Mouse (Mus musculus) liver, embryonic 11.5 days (tissue): ENCODE measurements around the gene Brca1. TPM values are rescaled to one million over a fixed set of nuclear protein-coding genes. Genes with fewer than 3 reads are reported as not detected.

Experiments used
- ATAC-seq: fragments of 200-750 bp; cut with Nextera tagmentation; replicated peaks from 2 replicates; pipeline ENCODE4 v1.8.0; 2017; ENCODE audit warnings: moderate number of reproducible peaks, mild to moderate bottlenecking, moderate TSS enrichment, moderate library complexity; ENCODE audit not compliant: low FRiP score
- DNase-seq: peaks from one replicate; pipeline ENCODE4 v3.0.0-alpha.2; 2017; ENCODE audit warnings: low spot score
- H3K27ac ChIP-seq: fragments of 300-500 bp; sonication (generic); 2 replicates; pipeline ENCODE4 v1.5.1; 2014; ENCODE audit warnings: mild to moderate bottlenecking, low read depth, low read length, control low read depth
- H3K27me3 ChIP-seq: fragments of 300-500 bp; sonication (generic); replicated peaks from 2 replicates; pipeline ENCODE4 v1.6.1; 2014; ENCODE audit warnings: low read length, mixed read lengths; ENCODE audit not compliant: control insufficient read depth, insufficient read depth
- H3K36me3 ChIP-seq: fragments of 300-500 bp; sonication (generic); 2 replicates; pipeline ENCODE4 v1.6.1; 2014; ENCODE audit warnings: mild to moderate bottlenecking, low read length, moderate library complexity, mixed read lengths; ENCODE audit not compliant: control insufficient read depth, insufficient read depth
- H3K4me1 ChIP-seq: fragments of 300-500 bp; sonication (generic); replicated peaks from 2 replicates; pipeline ENCODE4 v1.6.1; 2014; ENCODE audit warnings: low read length, mixed read lengths; ENCODE audit not compliant: control insufficient read depth, insufficient read depth
- H3K4me2 ChIP-seq: fragments of 300-500 bp; sonication (generic); 2 replicates; pipeline ENCODE4 v1.6.1; 2014; ENCODE audit warnings: mild to moderate bottlenecking, control low read depth, moderate library complexity
- H3K4me3 ChIP-seq: fragments of 300-500 bp; sonication (generic); 2 replicates; pipeline ENCODE4 v1.5.1; 2014; ENCODE audit warnings: low read depth, low read length, control low read depth
- H3K9ac ChIP-seq: fragments of 300-500 bp; sonication (generic); 2 replicates; pipeline ENCODE4 v1.6.1; 2014; ENCODE audit warnings: low read depth, low read length, control low read depth
- H3K9me3 ChIP-seq: fragments of 300-500 bp; sonication (generic); 2 replicates; pipeline ENCODE4 v1.6.1; 2016; ENCODE audit warnings: low read length, inconsistent platforms, mixed read lengths; ENCODE audit not compliant: control insufficient read depth
- WGBS: fragments of 180-500 bp; shearing (Covaris S2); extraction: QIAGEN DNeasy Blood & Tissue Kit; methylation state at CpG from one replicate; pipeline ENCODE4 v1.1.7; 2014; 5-methylcytosine and 5-hydroxymethylcytosine counted together
- polyA plus RNA-seq: library from polyadenylated mRNA; unstranded; fragments of >200 nt; fragmentation: Nextera tagmentation; extraction: Ambion mirVana; gene quantifications from 2 replicates; pipeline ENCODE4 v1.2.1, GENCODE M21; 2014

The Brca1 gene
- polyA plus RNA-seq, 1 experiment from 2014 or later: 19.6 TPM

GRCm38 (mm10) chr11:101583205-101583604 lies 31.4 kb upstream of the Brca1 start:
- no peak overlapping the region for H3K9ac ChIP-seq
- WGBS: 88% methylated on average over 2 of the region's 2 CpGs

GRCm38 (mm10) chr11:101582054-101583035 lies 30.6 kb upstream of the Brca1 start, which contains the start of gene Tmem106a:
TSS of gene Tmem106a (plus strand) at chr11:101582242.
- H3K27ac ChIP-seq: peak within 1 kb of the TSS; percentile 38; the same call in 1 of the 2 replicates
- H3K9me3 ChIP-seq: no peaks in the 10 kb centered on the region
- no peaks in the 10 kb centered on the region for H3K27me3 ChIP-seq
- H3K36me3 ChIP-seq: peaks cover 8% of the 10 kb centered on the region
- peak within 1 kb of the TSS; percentile 71 for H3K4me2 ChIP-seq
- DNase-seq (peak; percentile 84), ATAC-seq (peak; percentile 84)
- H3K4me3 ChIP-seq: peak within 1 kb of the TSS; percentile 51
- 17% methylated on average over 30 of the region's 31 CpGs for WGBS
- peaks cover 6% of the 10 kb centered on the region for H3K4me1 ChIP-seq
- H3K9ac ChIP-seq: peak within 1 kb of the TSS; percentile 69

More at GRCm38 (mm10) chr11:101583205-101583604, 31.4 kb upstream of the Brca1 start:
- H3K4me2 ChIP-seq: no peak overlapping the region
- H3K27me3 ChIP-seq: no peaks in the 10 kb centered on the region
- H3K36me3 ChIP-seq: peaks cover 3% of the 10 kb centered on the region
- no peak overlapping the region for H3K27ac ChIP-seq
- H3K4me3 ChIP-seq: no peak overlapping the region
- no peaks in the 10 kb centered on the region for H3K9me3 ChIP-seq
- H3K4me1 ChIP-seq: peaks cover 6% of the 10 kb centered on the region
- ATAC-seq (no peak), DNase-seq (no peak)

- H3K36me3 ChIP-seq: peaks cover 18% of the 10 kb centered on the region
- H3K4me3 ChIP-seq: no peak overlapping the region
- no peak overlapping the region for H3K9ac ChIP-seq
- H3K4me2 ChIP-seq: peak overlapping the region; percentile 71; the same call in 1 of the 2 replicates
- H3K27me3 ChIP-seq: no peaks in the 10 kb centered on the region
- H3K27ac ChIP-seq: peak overlapping the region; percentile 38; the same call in 1 of the 2 replicates
- ATAC-seq: no peak
- DNase-seq: no peak
- WGBS: 55% methylated on average over 6 of the region's 6 CpGs
- H3K9me3 ChIP-seq: no peaks in the 10 kb centered on the region
- peaks cover 6% of the 10 kb centered on the region for H3K4me1 ChIP-seq
These were observed 29.5 kb upstream of the Brca1 start for GRCm38 (mm10) chr11:101581081-101581764.

GRCm38 (mm10) chr11:101576116-101576515 lies 24.4 kb upstream of the Brca1 start:
- Histone ChIP-seq H3K9ac (no peak overlapping the region), H3K27ac (no peak overlapping the region), H3K4me3 (no peak overlapping the region), H3K4me2 (no peak overlapping the region), H3K9me3 (no peaks in the 10 kb centered on the region), H3K27me3 (no peaks in the 10 kb centered on the region), H3K4me1 (no peaks in the 10 kb centered on the region), H3K36me3 (peaks cover 53% of the 10 kb centered on the region)
- 82% methylated on average over 6 of the region's 6 CpGs for WGBS
- DNase-seq: no peak
- no peak for ATAC-seq

- H3K27me3 ChIP-seq: no peaks in the 10 kb centered on the region
- H3K27ac ChIP-seq: no peak overlapping the region
- no peak overlapping the region for H3K4me3 ChIP-seq
These were observed 16.7 kb upstream of the Brca1 start for GRCm38 (mm10) chr11:101568421-101568820.

GRCm38 (mm10) chr11:101562391-101562790 lies 10.6 kb upstream of the Brca1 start:
- DNase-seq (no peak), ATAC-seq (no peak)
- H3K4me2 ChIP-seq: no peak overlapping the region
- peaks cover 23% of the 10 kb centered on the region for H3K36me3 ChIP-seq
- no peak overlapping the region for H3K27ac ChIP-seq
- no peak overlapping the region for H3K4me3 ChIP-seq
- H3K9ac ChIP-seq: no peak overlapping the region
- H3K27me3 ChIP-seq: no peaks in the 10 kb centered on the region
- H3K9me3 ChIP-seq: no peaks in the 10 kb centered on the region
- 29% methylated on average over 5 of the region's 5 CpGs for WGBS
- H3K4me1 ChIP-seq: no peaks in the 10 kb centered on the region

More at GRCm38 (mm10) chr11:101568421-101568820, 16.7 kb upstream of the Brca1 start:
- peaks cover 70% of the 10 kb centered on the region for H3K36me3 ChIP-seq
- DNase-seq (no peak), ATAC-seq (no peak)
- 85% methylated on average over 3 of the region's 3 CpGs for WGBS
- no peak overlapping the region for H3K4me2 ChIP-seq
- H3K4me1 ChIP-seq: no peaks in the 10 kb centered on the region
- H3K9me3 ChIP-seq: no peaks in the 10 kb centered on the region
- no peak overlapping the region for H3K9ac ChIP-seq

GRCm38 (mm10) chr11:101556954-101557353 lies 5.2 kb upstream of the Brca1 start:
- peak overlapping the region; percentile 45 for H3K27ac ChIP-seq
- H3K9me3 ChIP-seq: no peaks in the 10 kb centered on the region
- no peak for DNase-seq
- peak overlapping the region; percentile 36 for H3K4me2 ChIP-seq
- peaks cover 12% of the 10 kb centered on the region; the same call in 1 of the 2 replicates for H3K36me3 ChIP-seq
- no peak for ATAC-seq
- H3K4me1 ChIP-seq: peaks cover 6% of the 10 kb centered on the region; the same call in 1 of the 2 replicates
- no peak overlapping the region for H3K4me3 ChIP-seq
- 88% methylated on average over 2 of the region's 2 CpGs for WGBS
- H3K9ac ChIP-seq: no peak overlapping the region
- H3K27me3 ChIP-seq: no peaks in the 10 kb centered on the region

- Histone ChIP-seq H3K27ac (peak overlapping the region; percentile 45), H3K27me3 (no peaks in the 10 kb centered on the region), H3K36me3 (peaks cover 12% of the 10 kb centered on the region; the same call in 1 of the 2 replicates), H3K4me2 (peak overlapping the region; percentile 36), H3K4me1 (peaks cover 6% of the 10 kb centered on the region; the same call in 1 of the 2 replicates), H3K4me3 (no peak overlapping the region), H3K9ac (no peak overlapping the region), H3K9me3 (no peaks in the 10 kb centered on the region)
- no peak for DNase-seq
- WGBS: 83% methylated on average over 7 of the region's 7 CpGs
- ATAC-seq: no peak
These were observed 4.8 kb upstream of the Brca1 start for GRCm38 (mm10) chr11:101556541-101556940.
